Mouse (Mus musculus) MEL (cell line): Measurements from ENCODE around the gene Psmc3ip. TPM values are rescaled to one million over a fixed set of nuclear protein-coding genes. Genes with fewer than 3 reads are reported as not detected.

Experiments used
- DNase-seq: peaks from one replicate; pipeline ENCODE4 v3.0.0; 2011; ENCODE audit warnings: low read depth, low spot score
- H3K27ac ChIP-seq: 2 replicates; pipeline ENCODE4 v1.5.1; 2012; ENCODE audit warnings: low read depth, mild to moderate bottlenecking, control low read depth, low read length, moderate library complexity; ENCODE audit not compliant: control insufficient read depth
- H3K27me3 ChIP-seq, 2 experiments: fragments of 150-350 bp in 1 of 2; sonication (generic) in 1 of 2; 2 replicates each; pipeline ENCODE4 v1.6.1; 2012; ENCODE audit warnings: low read length in 2 of 2, mild to moderate bottlenecking in 2 of 2, improper control_type of control experiment in 1 of 2, moderate library complexity in 1 of 2; ENCODE audit not compliant: insufficient read depth in 2 of 2, control insufficient read depth in 1 of 2
- H3K36me3 ChIP-seq, 2 experiments: 2 replicates each; pipeline ENCODE4 v1.6.1; 2012 to 2014; ENCODE audit warnings: low read length in 2 of 2, improper control_type of control experiment in 1 of 2, inconsistent platforms in 1 of 2, mild to moderate bottlenecking in 1 of 2; ENCODE audit not compliant: insufficient read depth in 2 of 2, control insufficient read depth in 1 of 2
- H3K4me1 ChIP-seq, 2 experiments: fragments of 150-350 bp in 1 of 2; sonication (generic) in 1 of 2; 2 replicates each; pipeline ENCODE4 v1.6.1; 2012; ENCODE audit warnings: low read length in 2 of 2, improper control_type of control experiment in 1 of 2, mild to moderate bottlenecking in 1 of 2; ENCODE audit not compliant: insufficient read depth in 2 of 2, control insufficient read depth in 1 of 2
- H3K4me3 ChIP-seq, 2 experiments: fragments of 150-350 bp in 1 of 2; sonication (generic) in 1 of 2; 2 replicates each; pipeline ENCODE4 v1.5.1; 2012; ENCODE audit warnings: low read depth in 2 of 2, low read length in 2 of 2, mild to moderate bottlenecking in 2 of 2, moderate library complexity in 2 of 2, control low read depth in 1 of 2, improper control_type of control experiment in 1 of 2; ENCODE audit not compliant: control insufficient read depth in 1 of 2, insufficient read depth in 1 of 2
- H3K79me2 ChIP-seq: 2 replicates; pipeline ENCODE4 v1.6.1; 2012; ENCODE audit warnings: mild to moderate bottlenecking, low read length, moderate library complexity; ENCODE audit not compliant: control insufficient read depth, poor library complexity, insufficient read depth
- H3K9ac ChIP-seq: 2 replicates; pipeline ENCODE4 v1.6.1; 2012; ENCODE audit warnings: low read depth, mild to moderate bottlenecking, control low read depth, low read length, moderate library complexity; ENCODE audit not compliant: control insufficient read depth, poor library complexity, severe bottlenecking
- H3K9me3 ChIP-seq: fragments of 150-350 bp; sonication (generic); replicated peaks from 2 replicates; pipeline ENCODE4 v1.6.1; 2012; ENCODE audit warnings: mild to moderate bottlenecking, low read length, improper control_type of control experiment, moderate library complexity; ENCODE audit not compliant: insufficient read depth
- BHLHE40 ChIP-seq: IDR thresholded peaks from 2 replicates; pipeline ENCODE4 v1.6.1; 2012; ENCODE audit warnings: low read depth, mild to moderate bottlenecking, inconsistent platforms, low read length, improper control_type of control experiment, borderline replicate concordance
- CHD1 ChIP-seq: IDR thresholded peaks from 2 replicates; pipeline ENCODE4 v1.6.1; 2012; ENCODE audit warnings: low read depth, mild to moderate bottlenecking, inconsistent platforms, low read length, improper control_type of control experiment
- CHD2 ChIP-seq: IDR thresholded peaks from 2 replicates; pipeline ENCODE4 v1.6.1; 2011; ENCODE audit warnings: low read length, improper control_type of control experiment
- ELF1 ChIP-seq: IDR thresholded peaks from 2 replicates; pipeline ENCODE4 v1.6.1; 2014; ENCODE audit warnings: low read depth, mild to moderate bottlenecking, inconsistent platforms, low read length, improper control_type of control experiment, moderate library complexity
- EP300 ChIP-seq, 2 experiments: IDR thresholded peaks; 2 replicates each; pipeline ENCODE4 v1.6.1; 2011; ENCODE audit warnings: improper control_type of control experiment in 2 of 2, low read length in 2 of 2, low read depth in 1 of 2, mild to moderate bottlenecking in 1 of 2
- ETS1 ChIP-seq: IDR thresholded peaks from 2 replicates; pipeline ENCODE4 v1.6.1; 2012; ENCODE audit warnings: low read depth, mild to moderate bottlenecking, inconsistent platforms, low read length, improper control_type of control experiment, moderate library complexity
- HCFC1 ChIP-seq: IDR thresholded peaks from 2 replicates; pipeline ENCODE4 v1.6.1; 2012; ENCODE audit warnings: low read depth, mild to moderate bottlenecking, inconsistent platforms, low read length, improper control_type of control experiment, moderate library complexity
- KAT2A ChIP-seq: conservative IDR thresholded peaks from 2 replicates; pipeline ENCODE4 v1.6.1; 2012; ENCODE audit warnings: low read depth, low read length, improper control_type of control experiment, inconsistent platforms
- MAFK ChIP-seq: IDR thresholded peaks from 2 replicates; pipeline ENCODE4 v1.6.1; 2011; ENCODE audit warnings: low read depth, mild to moderate bottlenecking, low read length, improper control_type of control experiment, borderline replicate concordance
- MEF2A ChIP-seq: IDR thresholded peaks from 2 replicates; pipeline ENCODE4 v1.6.1; 2014; ENCODE audit warnings: low read depth, mild to moderate bottlenecking, inconsistent platforms, low read length, improper control_type of control experiment; ENCODE audit not compliant: poor library complexity, insufficient replicate concordance, severe bottlenecking; ENCODE audit errors: extremely low read depth
- MYB ChIP-seq: IDR thresholded peaks from 2 replicates; pipeline ENCODE4 v1.6.1; 2011; ENCODE audit warnings: mild to moderate bottlenecking, low read depth, low read length, improper control_type of control experiment
- POLR2AphosphoS2 ChIP-seq: IDR thresholded peaks from 2 replicates; pipeline ENCODE4 v1.6.1; 2011; ENCODE audit warnings: low read length, improper control_type of control experiment
- RCOR1 ChIP-seq: IDR thresholded peaks from 2 replicates; pipeline ENCODE4 v1.6.1; 2012; ENCODE audit warnings: low read depth, mild to moderate bottlenecking, inconsistent platforms, low read length, improper control_type of control experiment
- SIN3A ChIP-seq: IDR thresholded peaks from 2 replicates; pipeline ENCODE4 v1.6.1; 2012; ENCODE audit warnings: low read length, improper control_type of control experiment, inconsistent platforms
- SMC3 ChIP-seq: IDR thresholded peaks from 2 replicates; pipeline ENCODE4 v1.6.1; 2011; ENCODE audit warnings: low read depth, low read length, improper control_type of control experiment
- TAL1 ChIP-seq: IDR thresholded peaks from 2 replicates; pipeline ENCODE4 v1.6.1; 2012; ENCODE audit warnings: mild to moderate bottlenecking, inconsistent platforms, low read length, moderate library complexity, mixed read lengths
- TBP ChIP-seq: IDR thresholded peaks from 2 replicates; pipeline ENCODE4 v1.8.0; 2011; ENCODE audit warnings: low read depth, low read length, improper control_type of control experiment
- TCF12 ChIP-seq: IDR thresholded peaks from 2 replicates; pipeline ENCODE4 v1.6.1; 2014; ENCODE audit warnings: low read depth, mild to moderate bottlenecking, inconsistent platforms, low read length, improper control_type of control experiment, moderate library complexity
- USF2 ChIP-seq, 2 experiments: IDR thresholded peaks; 2 replicates each; pipeline ENCODE4 v1.6.1; 2011 to 2012; ENCODE audit warnings: improper control_type of control experiment in 2 of 2, low read length in 2 of 2, borderline replicate concordance in 1 of 2, inconsistent platforms in 1 of 2, low read depth in 1 of 2, mild to moderate bottlenecking in 1 of 2; ENCODE audit not compliant: insufficient read depth in 1 of 2
- ZC3H11A ChIP-seq: IDR thresholded peaks from 2 replicates; pipeline ENCODE4 v1.6.1; 2012; ENCODE audit warnings: low read depth, mild to moderate bottlenecking, inconsistent platforms, low read length, improper control_type of control experiment
- ZKSCAN1 ChIP-seq: IDR thresholded peaks from 2 replicates; pipeline ENCODE4 v1.6.1; 2012; ENCODE audit warnings: low read depth, mild to moderate bottlenecking, inconsistent platforms, low read length, improper control_type of control experiment, moderate library complexity
- ZNF384 ChIP-seq: IDR thresholded peaks from 2 replicates; pipeline ENCODE4 v1.6.1; 2012; ENCODE audit warnings: low read depth, mild to moderate bottlenecking, inconsistent platforms, low read length, improper control_type of control experiment
- polyA plus RNA-seq, 2 experiments: library from polyadenylated mRNA; stranded (reverse) in 1 of 2; unstranded in 1 of 2; fragments of >175 nt in 1 of 2; fragments of >200 nt in 1 of 2; gene quantifications; 2 replicates each; pipeline versions ENCODE4 v1.2.1 to v1.2.4; 2012; ENCODE audit warnings: low replicate concordance in 2 of 2, low read depth in 1 of 2; ENCODE audit not compliant: insufficient read length in 2 of 2, insufficient read depth in 1 of 2, missing spikeins in 1 of 2
- total RNA-seq: library from RNA; depleted of rRNA; stranded (reverse); fragments of 300-350 nt; gene quantifications from 2 replicates; pipeline ENCODE4 v1.2.3, GENCODE M21; 2012

The Psmc3ip gene
- total and polyA plus RNA-seq, 3 experiments = 8.2 to 14.5 TPM; not detected in 1

DNA sequence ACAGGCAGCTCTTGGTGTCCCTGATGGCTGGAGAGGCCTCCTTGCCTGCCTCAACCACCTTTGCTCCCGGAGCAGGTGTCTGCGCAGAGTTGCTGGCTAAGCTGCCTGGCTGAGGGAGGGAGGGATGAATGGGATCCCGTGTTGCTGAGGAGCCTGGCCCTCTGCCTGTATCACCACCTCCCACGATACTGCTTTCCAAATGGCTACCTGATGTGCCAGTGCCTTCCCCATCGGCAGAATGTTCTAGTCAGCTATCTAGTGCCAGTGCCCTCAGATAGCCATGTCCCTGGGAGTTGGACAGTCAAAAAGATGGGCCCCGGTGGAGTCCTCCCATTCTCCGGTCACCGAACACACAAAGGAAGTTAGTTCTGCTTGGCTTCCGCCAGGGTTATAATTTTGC, 44.9 kb downstream of the Psmc3ip start:
- no peak overlapping the region for H3K27ac ChIP-seq
- no peaks in the 10 kb centered on the region for H3K9me3 ChIP-seq
- TF ChIP-seq BHLHE40 = no peak
- TF ChIP-seq RCOR1 = no peak
- TF ChIP-seq ETS1 = no peak
- no peak for TF ChIP-seq EP300 (IDR thresholded peaks at IDR 0.05; ENCODE audit: low read depth in 1 of 2, low read length in 2 of 2)
- TF ChIP-seq ZNF384 = no peak
- no peak for TF ChIP-seq KAT2A
- no peak for TF ChIP-seq ZKSCAN1
- TF ChIP-seq ELF1 = no peak
- TF ChIP-seq SMC3 = no peak
- no peak for TF ChIP-seq HCFC1
- TF ChIP-seq TAL1 = no peak
- TF ChIP-seq USF2 (IDR thresholded peaks at IDR 0.05; ENCODE audit: borderline replicate concordance in 1 of 2, insufficient read depth in 1 of 2, low read depth in 1 of 2, low read length in 2 of 2) = no peak
- no peak for TF ChIP-seq TCF12
- TF ChIP-seq MAFK = no peak
- no peak for TF ChIP-seq CHD2
- TF ChIP-seq ZC3H11A = no peak
- TF ChIP-seq SIN3A = no peak
- TF ChIP-seq MYB = no peak
- no peak for TF ChIP-seq TBP
- H3K9ac ChIP-seq = no peak overlapping the region
- H3K36me3 ChIP-seq = no peaks in the 10 kb centered on the region; a peak in 1 of 4 replicates
- no peaks in the 10 kb centered on the region for H3K4me1 ChIP-seq
- no peak for DNase-seq
- no peaks in the 10 kb centered on the region for H3K79me2 ChIP-seq
- no peak overlapping the region for H3K4me3 ChIP-seq
- H3K27me3 ChIP-seq = no peaks in the 10 kb centered on the region

DNA sequence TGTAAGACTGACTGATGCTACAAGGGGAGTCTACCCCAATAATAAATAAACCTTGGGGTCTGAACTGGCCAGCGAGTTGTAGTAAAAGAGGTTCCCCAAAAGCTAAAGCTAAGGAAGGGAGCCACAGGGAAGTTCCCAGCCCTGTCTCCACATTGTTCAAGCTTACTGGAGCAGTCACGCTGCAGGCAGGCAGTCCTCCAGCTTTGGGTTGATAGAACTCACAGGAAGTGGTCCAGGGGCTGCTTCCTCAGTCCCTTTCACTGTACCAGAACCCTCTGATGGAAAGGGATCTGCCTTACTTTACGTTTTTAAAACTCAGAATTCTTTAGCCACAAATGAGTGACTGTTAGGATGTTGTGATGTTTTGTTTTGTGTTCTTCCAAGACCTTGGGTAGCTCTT, 47.7 kb downstream of the Psmc3ip start:
- Histone ChIP-seq H3K4me1 (no peaks in the 10 kb centered on the region), H3K27ac (no peak overlapping the region), H3K27me3 (no peaks in the 10 kb centered on the region), H3K79me2 (no peaks in the 10 kb centered on the region), H3K9me3 (no peaks in the 10 kb centered on the region), H3K9ac (no peak overlapping the region), H3K4me3 (no peak overlapping the region), H3K36me3 (no peaks in the 10 kb centered on the region; a peak in 2 of 4 replicates)
- TF ChIP-seq POLR2AphosphoS2 (no peak), CHD1 (no peak), MEF2A (no peak), EP300 (IDR thresholded peaks at IDR 0.05; ENCODE audit: low read depth in 1 of 2, low read length in 2 of 2) (no peak), ETS1 (no peak)
- DNase-seq = no peak
